Mouse (Mus musculus) R1 (cell line): ENCODE measurements around the gene Zdhhc14.

Experiments
- DNase-seq: peaks from one replicate; pipeline ENCODE4 v3.0.0-alpha.2; 2018; ENCODE audit warnings: low read depth, low spot score

Zdhhc14 gene

GRCm38 (mm10) chr17:5666652-5667051 is 174.3 kb downstream of the Zdhhc14 start:
- no peak for DNase-seq

- no peak for DNase-seq
Measured at GRCm38 (mm10) chr17:5668456-5668855, 176.1 kb downstream of the Zdhhc14 start.

GRCm38 (mm10) chr17:5668981-5669380 is 176.6 kb downstream of the Zdhhc14 start:
- no peak for DNase-seq

- no peak for DNase-seq
Measured at GRCm38 (mm10) chr17:5675951-5676350, 183.6 kb downstream of the Zdhhc14 start.

- DNase-seq: no peak
Measured at GRCm38 (mm10) chr17:5679315-5679714, 187.0 kb downstream of the Zdhhc14 start.

- no peak for DNase-seq
Measured at GRCm38 (mm10) chr17:5685324-5685723, 193.0 kb downstream of the Zdhhc14 start.

GRCm38 (mm10) chr17:5687810-5688209 is 195.5 kb downstream of the Zdhhc14 start:
- DNase-seq: no peak

- no peak for DNase-seq
Measured at GRCm38 (mm10) chr17:5688222-5688621, 195.9 kb downstream of the Zdhhc14 start.

- DNase-seq: no peak
Measured at GRCm38 (mm10) chr17:5688669-5689068, 196.3 kb downstream of the Zdhhc14 start.

- DNase-seq: peak; percentile 29
Measured at GRCm38 (mm10) chr17:5690746-5691535, 198.6 kb downstream of the Zdhhc14 start.

- no peak for DNase-seq
Measured at GRCm38 (mm10) chr17:5692661-5693060, 200.3 kb downstream of the Zdhhc14 start.

- no peak for DNase-seq
Measured at GRCm38 (mm10) chr17:5693256-5693655, 200.9 kb downstream of the Zdhhc14 start.

- no peak for DNase-seq
Measured at GRCm38 (mm10) chr17:5698447-5699096, 206.2 kb downstream of the Zdhhc14 start.

GRCm38 (mm10) chr17:5710320-5711104 is 218.2 kb downstream of the Zdhhc14 start:
- no peak for DNase-seq

- DNase-seq: no peak
Measured at GRCm38 (mm10) chr17:5711861-5712260, 219.5 kb downstream of the Zdhhc14 start.

GRCm38 (mm10) chr17:5713141-5713540 is 220.8 kb downstream of the Zdhhc14 start:
- DNase-seq: peak; percentile 15

GRCm38 (mm10) chr17:5716912-5717311 is 224.6 kb downstream of the Zdhhc14 start:
- no peak for DNase-seq

GRCm38 (mm10) chr17:5718768-5719387 is 226.5 kb downstream of the Zdhhc14 start:
- DNase-seq: no peak

- peak; percentile 47 for DNase-seq
Measured at GRCm38 (mm10) chr17:5722802-5723201, 230.4 kb downstream of the Zdhhc14 start.

GRCm38 (mm10) chr17:5723601-5724189 is 231.3 kb downstream of the Zdhhc14 start:
- no peak for DNase-seq

- DNase-seq: no peak
Measured at GRCm38 (mm10) chr17:5729587-5730125, 237.3 kb downstream of the Zdhhc14 start.
